Mouse (Mus musculus): ENCODE measurements around the gene Pcbp2. TPM values are rescaled to one million over a fixed set of nuclear protein-coding genes. Genes with fewer than 3 reads are reported as not detected.

The Pcbp2 gene
- polyA plus RNA-seq, 1 experiment from 2014 or later: 220 TPM

Other genes with a start within 250 kb of the Pcbp2 start
- gene Itgb7, start 238.6 kb upstream of the Pcbp2 start, polyA plus RNA-seq (2014; fragmentation: Nextera tagmentation; extraction: Ambion mirVana): 3.9 and 4.1 TPM in 2 replicates
- gene Rarg, start 213.0 kb upstream of the Pcbp2 start, polyA plus RNA-seq (2014; fragmentation: Nextera tagmentation; extraction: Ambion mirVana): 11.1 and 11.5 TPM in 2 replicates
- gene Gm9918, start 200.0 kb upstream of the Pcbp2 start, polyA plus RNA-seq (2014; fragmentation: Nextera tagmentation; extraction: Ambion mirVana): 0.13 TPM in 1 of 2 replicates, not detected in the other
- 58.8 and 60.7 TPM in 2 replicates for gene Mfsd5, start 191.1 kb upstream of the Pcbp2 start, polyA plus RNA-seq (2014; fragmentation: Nextera tagmentation; extraction: Ambion mirVana)
- gene Espl1, start 174.3 kb upstream of the Pcbp2 start, polyA plus RNA-seq (2014; fragmentation: Nextera tagmentation; extraction: Ambion mirVana): 50.6 and 54.2 TPM in 2 replicates
- 236 and 254 TPM in 2 replicates for gene Pfdn5, start 144.4 kb upstream of the Pcbp2 start, polyA plus RNA-seq (2014; fragmentation: Nextera tagmentation; extraction: Ambion mirVana)
- gene Myg1, start 138.8 kb upstream of the Pcbp2 start, polyA plus RNA-seq (2014; fragmentation: Nextera tagmentation; extraction: Ambion mirVana): 97.0 and 104 TPM in 2 replicates
- 99.3 and 108 TPM in 2 replicates for gene Aaas, start 119.8 kb upstream of the Pcbp2 start, polyA plus RNA-seq (2014; fragmentation: Nextera tagmentation; extraction: Ambion mirVana)
- gene Sp7, start 103.4 kb upstream of the Pcbp2 start, polyA plus RNA-seq (2014; fragmentation: Nextera tagmentation; extraction: Ambion mirVana): 0.57 and 1.5 TPM in 2 replicates
- 9.7 and 10.6 TPM in 2 replicates for gene Sp1, start 64.4 kb upstream of the Pcbp2 start, polyA plus RNA-seq (2014; fragmentation: Nextera tagmentation; extraction: Ambion mirVana)
- gene Amhr2, start 25.2 kb upstream of the Pcbp2 start, polyA plus RNA-seq (2014; fragmentation: Nextera tagmentation; extraction: Ambion mirVana): 1.1 and 1.6 TPM in 2 replicates
- gene Prr13, start 11.5 kb upstream of the Pcbp2 start, polyA plus RNA-seq (2014; fragmentation: Nextera tagmentation; extraction: Ambion mirVana): 155 and 157 TPM in 2 replicates
- not detected in 2 replicates for gene Gm10337, start 33.2 kb downstream of the Pcbp2 start, polyA plus RNA-seq (2014; fragmentation: Nextera tagmentation; extraction: Ambion mirVana)
- 7.7 and 7.9 TPM in 2 replicates for gene Map3k12, start 46.5 kb downstream of the Pcbp2 start, polyA plus RNA-seq (2014; fragmentation: Nextera tagmentation; extraction: Ambion mirVana)
- gene Tarbp2, start 47.7 kb downstream of the Pcbp2 start, polyA plus RNA-seq (2014; fragmentation: Nextera tagmentation; extraction: Ambion mirVana): 96.7 and 105 TPM in 2 replicates
- gene Npff, start 54.4 kb downstream of the Pcbp2 start, polyA plus RNA-seq (2014; fragmentation: Nextera tagmentation; extraction: Ambion mirVana): 0.86 and 1.2 TPM in 2 replicates
- gene Gm28047, start 154.5 kb downstream of the Pcbp2 start, polyA plus RNA-seq (2014; fragmentation: Nextera tagmentation; extraction: Ambion mirVana): not detected in 2 replicates
- gene Atf7, start 154.9 kb downstream of the Pcbp2 start, polyA plus RNA-seq (2014; fragmentation: Nextera tagmentation; extraction: Ambion mirVana): 14.4 and 17.1 TPM in 2 replicates
- gene Atp5g2, start 201.8 kb downstream of the Pcbp2 start, polyA plus RNA-seq (2014; fragmentation: Nextera tagmentation; extraction: Ambion mirVana): 60.2 and 74.2 TPM in 2 replicates